8 mouse cellular contexts compared by ENCODE assay signal in the genomic region with DNA sequence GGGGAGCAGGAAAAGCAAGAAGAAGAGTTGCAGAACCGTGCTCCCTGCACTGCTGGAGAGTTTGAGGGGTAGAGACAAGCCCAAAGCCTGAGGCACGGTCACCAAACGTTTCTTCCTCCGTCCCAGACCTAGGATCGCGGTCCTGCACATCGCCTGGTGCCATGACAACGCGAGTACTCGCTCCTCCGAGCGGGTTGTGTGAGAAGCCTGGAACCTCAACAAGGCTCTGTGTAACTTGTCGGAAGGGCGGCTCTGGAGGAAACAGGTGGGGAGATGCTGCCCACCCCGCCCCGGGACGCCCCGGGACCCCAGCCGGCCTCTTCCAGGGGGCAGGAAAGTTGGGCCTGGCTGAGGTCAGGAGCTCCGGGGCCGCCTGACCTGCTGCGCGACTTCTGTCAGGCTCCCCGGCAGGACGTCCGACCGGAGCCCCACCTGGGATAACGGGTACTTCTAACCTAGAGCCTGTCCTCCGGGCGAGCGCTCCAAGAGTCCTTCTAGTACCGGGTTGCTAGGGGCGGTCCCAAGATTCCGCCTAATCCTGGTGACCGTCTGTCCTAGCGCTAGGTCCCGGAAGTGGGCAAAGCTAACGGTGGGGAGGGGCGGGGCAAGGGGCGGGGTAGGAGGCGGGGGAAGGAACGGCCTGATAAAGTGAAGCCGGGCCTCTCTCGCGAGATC. TPM values are rescaled to one million over a fixed set of nuclear protein-coding genes. Genes with fewer than 3 reads are reported as not detected.
DNase-seq lines count a peak whose midpoint lies in the region; ATAC-seq lines count a peak whose summit lies in the region.

TSS of gene Styxl1 (minus strand) at position 590 of the 675 bp plus-strand sequence.

- H3K4me3 ChIP-seq in forebrain, embryonic 14.5 days (ENCODE audit: low read depth, low read length), result peak within 1 kb of the TSS; percentile 94
- peak within 1 kb of the TSS; percentile 97 for H3K4me3 ChIP-seq in liver, embryonic 15.5 days (replicated peaks)

- H3K4me1 ChIP-seq in forebrain, embryonic 14.5 days (ENCODE audit: control insufficient read depth, insufficient read depth, low read length), result peaks cover 15% of the 10 kb centered on the region
- peaks cover 55% of the 10 kb centered on the region for H3K4me1 ChIP-seq in liver, embryonic 15.5 days (replicated peaks)

- no peaks in the 10 kb centered on the region for H3K27me3 ChIP-seq in forebrain, embryonic 14.5 days (replicated peaks; ENCODE audit: control insufficient read depth, insufficient read depth, low read length)
- H3K27me3 ChIP-seq in liver, embryonic 15.5 days, result no peaks in the 10 kb centered on the region

- ATAC-seq in forebrain, embryonic 14.5 days, result peak; percentile 92
- peak; percentile 91 for ATAC-seq in liver, embryonic 15.5 days (ENCODE audit: insufficient read depth)

- peaks cover 11% of the 10 kb centered on the region for H3K36me3 ChIP-seq in forebrain, embryonic 14.5 days (ENCODE audit: control insufficient read depth, insufficient read depth, low read length)
- peaks cover 14% of the 10 kb centered on the region for H3K36me3 ChIP-seq in liver, embryonic 15.5 days (replicated peaks)

- peak within 1 kb of the TSS; percentile 91 for H3K27ac ChIP-seq in forebrain, embryonic 14.5 days (ENCODE audit: low read depth, low read length)
- peak within 1 kb of the TSS; percentile 97 for H3K27ac ChIP-seq in liver, embryonic 15.5 days (replicated peaks)

- H3K9me3 ChIP-seq in forebrain, embryonic 14.5 days (replicated peaks; ENCODE audit: control insufficient read depth, low read length), result no peaks in the 10 kb centered on the region
- no peaks in the 10 kb centered on the region for H3K9me3 ChIP-seq in liver, embryonic 15.5 days (replicated peaks)

- peak within 1 kb of the TSS; percentile 92 for H3K4me2 ChIP-seq in forebrain, embryonic 14.5 days (ENCODE audit: low read length)
- peak within 1 kb of the TSS; percentile 94 for H3K4me2 ChIP-seq in liver, embryonic 15.5 days

- under 1% methylated on average over 45 of the region's 45 CpGs for WGBS in forebrain, embryonic 14.5 days
- WGBS in liver, embryonic 15.5 days (ENCODE audit: insufficient replicate concordance), result under 1% methylated on average over 45 of the region's 45 CpGs

- DNase-seq in adrenal gland, postnatal 36 days, result peak; percentile 59 to 60
- DNase-seq in adrenal gland, adult 2 months, result no peak
- DNase-seq in right cerebral cortex, adult 2 months (ENCODE audit: low spot score in 2 of 2), result peak; percentile 34 to 50
- no peak for DNase-seq in right cerebral cortex, postnatal 4 days
- DNase-seq in forebrain, embryonic 14.5 days (ENCODE audit: low spot score), result peak; percentile 62
- DNase-seq in gastrocnemius, adult 8-10 months (ENCODE audit: low spot score in 2 of 2), result no peak
- DNase-seq in cerebellum, postnatal 10 days, result no peak

- peak within 1 kb of the TSS; percentile 97 for H3K9ac ChIP-seq in forebrain, embryonic 14.5 days (ENCODE audit: low read length)
- H3K9ac ChIP-seq in liver, embryonic 15.5 days, result peak within 1 kb of the TSS; percentile 94

RNA-seq across cellular contexts. Expression of gene Styxl1, which starts in this region (rescaled TPM):
- under 1 TPM; 0.33 to 0.83 TPM for total RNA-seq in adrenal gland, postnatal 36 days (2021)
- total RNA-seq in adrenal gland, adult 2 months (2021), result under 1 TPM; 0.32 to 0.52 TPM
- polyA plus RNA-seq in adrenal gland, adult 2 months (2012; rRNA removed), result 0.29 and 0.48 TPM in 2 replicates
- 0.52 TPM in 1 of 2 replicates, not detected in the other for polyA plus RNA-seq in forebrain, embryonic 14.5 days (2014; fragmentation: Nextera tagmentation; extraction: Ambion mirVana)
- not detected in 2 replicates for polyA plus RNA-seq in liver, embryonic 15.5 days (2015; fragmentation: Nextera tagmentation; extraction: Ambion mirVana)
- not detected for total RNA-seq in gastrocnemius, adult 8-10 months (2022)

Comparison
In these comparisons a context has a peak if more than half of its experiments do, and no peak if none do; other contexts are left out.
1. DNase-seq: peak in right cerebral cortex, adult 2 months (2 of 2); none in adrenal gland, adult 2 months (single experiment), right cerebral cortex, postnatal 4 days (single experiment), gastrocnemius, adult 8-10 months (0 of 2) and cerebellum, postnatal 10 days (0 of 2).
2. Peak in DNase-seq in adrenal gland, postnatal 36 days; RNA of the gene not detected or under 1 TPM.
3. Peak in DNase-seq, ATAC-seq, H3K4me3 ChIP-seq, H3K27ac ChIP-seq, H3K9ac ChIP-seq and H3K4me2 ChIP-seq in forebrain, embryonic 14.5 days; RNA of the gene not detected or under 1 TPM.
4. Peak in ATAC-seq, H3K4me3 ChIP-seq, H3K27ac ChIP-seq, H3K9ac ChIP-seq and H3K4me2 ChIP-seq in liver, embryonic 15.5 days; RNA of the gene not detected or under 1 TPM.